Mouse (Mus musculus): ENCODE measurements at regions not wholly inside any gene's neighbourhood (a gene's known extent, or its start where the extent isn't known, plus 50 kb on each side); places are given as distances from the start of the nearest gene placed in this dataset.

DNA sequence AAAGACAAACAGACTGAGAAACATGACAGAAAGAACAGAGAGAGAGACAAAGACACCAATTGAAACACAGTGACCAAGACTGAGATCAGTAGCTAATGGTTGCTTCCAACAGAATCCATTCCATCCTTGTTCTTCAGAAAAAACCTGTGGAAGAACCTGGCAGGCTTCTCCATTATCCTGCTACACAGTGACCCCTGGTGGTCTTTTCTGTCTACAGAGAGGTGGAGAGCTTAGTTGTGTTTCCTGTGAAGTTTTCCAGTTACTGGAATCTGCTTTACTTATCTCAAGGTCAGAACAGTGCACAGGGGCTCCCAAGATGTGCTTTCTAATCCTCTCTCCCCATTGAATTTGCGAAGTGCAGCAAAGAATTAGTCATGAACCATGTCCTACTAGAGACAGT lies 339.1 kb upstream of the Msl3l2 start:
- peak; percentile 52 for DNase-seq (ENCODE audit: low spot score)

DNA sequence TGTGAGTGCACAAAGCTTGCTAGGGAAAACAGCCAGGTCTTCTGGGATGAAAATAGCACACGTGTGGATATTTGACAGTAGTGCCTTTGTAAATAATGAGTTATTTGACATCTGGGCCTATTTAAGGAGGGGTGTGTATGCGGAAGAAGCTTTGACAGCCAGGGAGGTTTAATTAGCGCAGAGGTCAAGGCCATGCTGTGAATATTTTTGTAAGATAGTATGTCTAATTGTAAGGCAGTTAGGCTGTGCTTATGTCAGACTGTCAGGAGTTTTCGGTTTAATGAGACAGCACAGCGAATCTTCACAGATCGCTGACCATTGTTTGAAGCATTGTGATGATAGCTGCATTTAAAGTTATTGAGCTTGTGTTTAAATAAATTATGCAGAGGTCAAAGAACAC lies 337.1 kb upstream of the Msl3l2 start:
- DNase-seq (ENCODE audit: low spot score) = no peak

DNA sequence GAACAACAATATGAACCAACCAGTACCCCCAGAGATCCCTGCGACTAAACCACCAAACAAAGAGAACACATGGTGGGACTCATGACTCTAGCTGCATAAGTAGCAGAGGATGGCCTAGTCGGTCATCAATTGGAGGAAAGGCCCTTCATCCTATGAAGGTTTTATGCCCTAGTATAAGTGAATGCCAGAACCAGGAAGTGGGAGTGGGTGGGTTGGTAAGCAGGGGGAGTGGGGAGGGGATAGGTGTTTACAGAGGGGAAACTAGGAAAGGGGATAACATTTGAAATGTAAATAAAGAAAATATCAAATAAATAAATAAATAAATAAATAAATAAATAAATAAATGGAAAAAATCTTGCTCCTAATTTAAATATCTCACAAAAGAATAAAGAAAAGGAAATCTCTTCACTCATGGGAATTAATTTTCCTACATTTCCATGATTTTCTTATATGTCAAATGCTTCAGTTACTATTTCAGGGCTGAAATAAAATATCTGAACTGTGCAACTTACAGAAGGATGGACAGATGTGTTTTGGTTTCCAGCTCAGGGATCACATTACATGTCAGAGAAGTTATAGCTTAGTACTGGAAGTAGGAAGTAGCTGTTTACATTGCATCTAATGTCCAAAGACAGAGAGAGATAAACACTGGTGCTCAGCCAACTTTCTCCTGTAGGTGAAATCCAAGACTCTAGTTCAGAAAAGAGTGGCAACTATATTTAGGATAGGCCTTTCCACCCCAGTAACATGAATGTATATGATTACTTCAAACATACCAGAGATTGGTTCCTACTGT lies 323.8 kb upstream of the Msl3l2 start:
- no peak for DNase-seq (ENCODE audit: low spot score)

DNA sequence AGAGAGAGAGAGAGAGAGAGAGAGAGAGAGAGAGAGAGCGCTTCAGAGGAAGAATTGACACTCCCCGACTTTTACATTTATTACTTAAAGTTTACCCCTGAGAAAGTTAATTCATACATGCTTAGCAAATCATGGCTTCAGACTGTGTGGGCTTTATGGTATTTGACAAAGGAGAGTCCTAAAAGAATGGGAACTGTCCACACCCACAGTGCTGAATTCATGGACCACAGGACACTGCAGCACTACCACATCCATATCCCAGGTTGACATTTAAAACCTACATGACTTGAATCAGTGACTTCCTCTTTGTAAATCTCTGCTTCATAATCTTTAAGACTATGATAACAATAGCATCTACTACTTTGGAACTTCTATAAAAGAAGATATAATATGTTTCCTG lies 292.8 kb upstream of the Msl3l2 start:
- peak; percentile 18 for DNase-seq (ENCODE audit: low spot score)

DNA sequence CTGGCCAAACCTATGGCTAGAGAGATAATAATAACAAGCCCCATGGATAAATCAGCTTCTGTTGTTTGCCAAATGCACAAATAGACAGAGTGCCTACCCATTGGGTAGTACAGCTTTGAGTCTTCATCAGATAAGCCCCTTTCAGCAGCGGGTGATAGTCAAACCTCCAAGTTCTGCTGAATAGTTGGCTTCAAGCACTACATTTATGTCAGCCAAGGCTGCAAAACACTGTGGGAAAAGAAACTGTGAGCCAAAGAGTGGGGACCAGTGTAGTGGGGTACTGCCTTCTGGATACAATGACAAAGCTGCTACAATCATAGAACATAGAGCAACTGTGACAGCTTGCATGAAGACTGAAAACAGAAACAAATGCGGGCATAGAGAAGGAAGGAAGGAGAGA lies 255.4 kb upstream of the Msl3l2 start:
- no peak for DNase-seq (ENCODE audit: low spot score)

DNA sequence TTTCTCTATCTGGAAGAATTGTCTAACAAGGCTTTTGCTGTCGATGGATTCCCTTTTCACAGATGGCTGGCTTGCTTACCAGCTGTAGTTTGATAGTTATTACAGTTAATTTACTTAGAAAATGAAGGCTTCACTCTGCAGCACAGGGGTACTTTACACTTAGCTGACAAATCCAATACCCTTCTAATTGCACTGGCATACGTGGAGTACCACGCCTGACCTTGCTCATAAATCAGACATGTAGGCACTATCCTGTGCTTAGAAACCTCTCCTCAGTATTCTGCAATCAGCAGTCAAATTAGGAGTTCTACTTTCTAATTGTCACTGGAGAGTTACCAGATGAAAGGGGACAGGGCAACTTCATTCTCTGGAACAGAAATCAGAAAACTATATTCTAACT lies 214.1 kb upstream of the Msl3l2 start:
- no peak for DNase-seq (ENCODE audit: low spot score)

DNA sequence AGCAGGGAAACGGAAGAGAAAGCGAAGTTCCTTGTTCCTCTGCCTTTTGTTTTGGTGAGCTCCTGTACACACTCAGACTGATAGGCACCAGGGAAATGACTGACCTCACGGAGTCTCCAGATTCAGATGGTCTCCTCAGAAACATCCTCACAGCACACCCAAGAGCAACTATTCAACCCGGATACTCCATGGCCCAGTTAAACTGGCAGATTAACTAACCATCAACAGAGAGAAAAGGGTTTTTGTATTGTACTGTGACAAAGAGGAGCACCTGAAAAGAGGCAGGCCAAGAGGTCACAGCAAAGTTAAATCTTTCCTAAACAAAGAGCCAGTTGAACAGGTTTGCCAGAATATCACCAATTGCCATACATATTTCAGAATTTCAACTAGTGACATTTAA lies 177.6 kb upstream of the Msl3l2 start:
- no peak for DNase-seq (ENCODE audit: low spot score)

DNA sequence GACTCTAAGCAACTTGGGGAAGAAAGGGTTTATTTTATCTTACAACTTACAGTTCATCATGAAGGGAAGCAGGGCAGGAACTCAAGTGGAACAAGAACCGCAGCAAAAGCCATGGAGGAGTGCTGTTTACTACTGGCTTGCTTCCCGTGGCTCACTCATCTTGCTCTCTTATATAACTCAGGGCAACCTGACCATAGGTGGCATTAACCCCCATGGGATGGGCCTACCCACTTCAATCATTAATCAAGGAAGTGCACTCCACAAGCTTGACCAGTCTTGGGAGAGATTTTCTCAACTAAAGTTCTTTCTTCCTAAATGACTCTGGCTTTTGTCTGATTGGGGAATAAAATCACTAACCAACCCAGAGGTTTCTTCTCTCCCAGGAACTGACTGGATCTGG lies 172.7 kb upstream of the Msl3l2 start:
- no peak for DNase-seq (ENCODE audit: low spot score)

DNA sequence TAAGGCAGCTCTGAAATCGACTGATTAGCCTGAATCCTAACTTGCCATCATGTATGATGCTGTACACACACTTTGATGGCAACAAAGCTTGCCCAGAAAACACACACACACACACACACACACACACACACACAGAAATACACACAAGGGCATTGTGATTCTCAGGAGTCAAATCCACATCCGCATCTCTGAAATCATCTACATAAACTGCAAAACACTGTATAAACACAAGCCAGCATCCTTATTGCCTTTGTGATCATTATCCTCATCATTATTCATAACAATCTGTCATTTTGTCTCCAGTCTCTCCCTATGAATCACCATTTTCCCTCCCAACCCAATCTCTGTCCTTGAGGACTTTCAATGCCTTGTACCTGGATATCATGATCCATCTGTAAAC lies 171.3 kb upstream of the Msl3l2 start:
- DNase-seq (ENCODE audit: low spot score) = no peak

DNA sequence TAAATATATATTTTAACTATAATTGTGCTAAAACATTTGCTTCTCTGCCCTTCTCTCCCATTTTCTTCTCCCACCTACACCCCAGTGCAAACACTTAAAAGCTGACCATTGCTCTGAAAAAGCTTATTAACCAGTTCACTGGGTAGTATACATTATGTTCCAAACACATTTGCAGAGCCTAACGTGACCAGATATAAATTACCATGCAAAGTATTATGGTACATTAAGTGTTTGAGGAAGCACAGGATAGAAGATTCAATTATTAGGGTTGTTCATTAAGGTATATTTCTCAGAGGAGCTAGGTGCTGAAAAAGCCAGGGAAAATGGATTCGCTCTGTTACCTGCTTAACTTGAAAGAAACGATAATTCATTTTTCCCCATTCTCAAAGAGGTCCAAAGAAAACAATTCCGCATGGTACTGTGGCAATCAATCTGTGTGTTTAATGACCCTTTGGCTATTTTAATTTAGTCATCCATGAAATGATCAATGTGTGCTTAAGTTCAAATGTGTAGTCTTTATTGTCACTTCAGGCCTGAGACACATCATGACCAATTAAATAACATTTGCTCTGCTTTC lies 144.0 kb upstream of the Msl3l2 start:
- no peak for DNase-seq (ENCODE audit: low spot score)
